Mouse (Mus musculus): ENCODE measurements around the gene Ncln.

DNA sequence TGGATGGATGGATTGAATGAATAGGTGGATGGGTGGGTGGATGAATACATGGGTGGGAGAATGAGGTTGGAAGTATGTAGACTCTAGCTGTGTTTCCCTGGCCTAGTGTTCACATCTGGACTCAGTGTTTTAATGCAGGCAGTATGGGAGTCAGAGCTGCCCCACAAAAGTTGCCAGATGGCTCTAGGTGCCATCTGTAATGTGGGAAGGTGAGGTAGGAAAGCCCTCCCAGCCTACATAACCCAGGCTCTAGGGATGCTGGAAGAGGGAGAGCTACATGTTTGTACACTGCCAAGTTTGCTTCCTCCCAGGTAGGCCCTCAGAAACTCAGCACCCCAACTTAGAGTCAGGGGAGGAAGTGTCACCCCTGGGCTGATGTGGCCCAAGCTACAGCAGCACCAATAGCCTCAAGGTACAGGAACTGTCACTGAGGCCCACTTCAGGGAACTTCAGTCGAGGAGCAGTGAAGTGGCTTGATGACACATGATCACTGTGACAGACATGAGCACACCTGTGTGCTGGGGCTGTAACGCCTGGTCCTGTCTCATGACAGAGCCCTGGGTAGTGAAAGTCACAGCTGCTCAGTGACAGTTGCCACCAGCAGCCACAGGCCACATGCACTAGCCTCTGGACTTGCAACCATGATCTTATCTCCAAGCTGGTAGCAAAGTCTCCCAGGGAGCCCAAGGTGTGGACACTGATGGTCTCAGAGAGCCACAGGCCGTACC is 42.3 kb upstream of the Ncln start:
- TF ChIP-seq CTCF (IDR thresholded peaks at IDR 0.05; ENCODE audit: extremely low read depth, insufficient read length, insufficient replicate concordance, low read depth, low read length), result no peak
- no peak for TF ChIP-seq POLR2A (IDR thresholded peaks at IDR 0.05; ENCODE audit: low read depth, low read length)
